Mouse (Mus musculus) T-cell, adult 66 days (primary cell): Measurements from ENCODE around the gene Mmp24. TPM values are rescaled to one million over a fixed set of nuclear protein-coding genes. Genes with fewer than 3 reads are reported as not detected.

Experiments used
- total RNA-seq, 2 experiments: library from RNA; stranded (reverse); gene quantifications; 3 replicates in 1 of 2; 4 replicates in 1 of 2; pipeline ENCODE4 v1.2.4; 2023

Gene Mmp24
- not detected for total RNA-seq

DNA sequence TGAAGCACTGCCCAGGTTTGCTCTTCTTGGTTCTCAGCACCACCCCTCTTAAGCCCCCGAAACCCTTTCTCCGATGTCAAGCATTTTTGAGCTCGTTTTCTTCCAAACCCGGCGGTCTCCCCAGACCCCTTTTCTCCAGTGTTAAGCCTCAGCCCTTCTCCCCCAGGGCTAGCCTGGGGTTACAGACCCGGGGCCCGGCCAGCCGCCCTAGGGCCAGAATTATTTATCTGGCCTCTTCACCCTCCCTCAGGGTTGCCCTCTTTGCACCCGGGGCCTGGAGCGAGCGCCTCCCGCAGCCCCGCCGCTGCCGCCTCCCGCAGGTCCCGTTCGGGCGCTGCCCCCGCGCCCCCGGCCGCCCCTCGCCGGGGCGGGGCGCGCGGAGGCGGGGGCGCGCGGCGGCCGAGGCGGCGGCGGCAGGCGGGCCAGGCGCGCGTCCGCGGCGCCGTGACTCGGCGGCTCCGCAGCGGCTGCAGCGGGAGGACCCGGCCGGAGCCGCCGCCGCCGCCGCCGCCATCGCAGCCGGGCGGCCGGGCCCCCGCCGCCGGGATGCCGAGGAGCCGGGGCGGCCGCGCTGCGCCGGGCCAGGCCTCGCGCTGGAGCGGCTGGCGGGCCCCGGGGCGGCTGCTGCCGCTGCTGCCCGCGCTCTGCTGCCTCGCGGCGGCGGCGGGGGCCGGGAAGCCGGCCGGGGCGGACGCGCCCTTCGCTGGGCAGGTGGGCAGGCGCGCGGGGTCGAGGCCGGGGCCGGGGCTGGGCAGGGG, at the start of gene Mmp24:
Gene Mmp24 (plus strand): TSS at position 416 of the 758 bp plus-strand sequence.

DNA sequence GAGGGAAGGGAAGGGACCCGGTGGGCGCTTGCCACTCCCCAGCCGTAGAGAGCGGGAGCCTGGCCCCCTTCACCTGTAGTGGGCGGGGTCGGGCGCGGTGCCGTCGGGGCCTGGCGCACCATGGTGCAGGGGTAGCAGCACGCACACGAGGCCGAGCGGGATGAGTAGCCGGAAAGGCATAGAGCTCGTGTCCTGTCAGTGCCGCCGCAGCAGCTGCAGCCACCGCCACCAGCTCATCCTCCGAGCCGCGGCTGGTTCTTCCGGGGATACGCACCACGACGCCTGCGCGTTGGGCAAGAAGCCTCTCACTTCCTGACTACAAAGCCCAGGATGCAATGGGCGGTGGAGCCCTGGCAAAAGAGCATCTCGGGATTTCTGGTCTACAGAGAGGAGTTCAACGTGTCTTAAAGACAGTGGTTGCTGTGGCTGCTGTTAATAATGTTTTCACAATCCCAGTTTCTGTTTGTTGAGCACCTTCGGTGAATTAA, 45.9 kb upstream of the Mmp24 start, which contains the start of gene Edem2:
Gene Edem2 (minus strand): TSS at position 318 of the 488 bp plus-strand sequence.

DNA sequence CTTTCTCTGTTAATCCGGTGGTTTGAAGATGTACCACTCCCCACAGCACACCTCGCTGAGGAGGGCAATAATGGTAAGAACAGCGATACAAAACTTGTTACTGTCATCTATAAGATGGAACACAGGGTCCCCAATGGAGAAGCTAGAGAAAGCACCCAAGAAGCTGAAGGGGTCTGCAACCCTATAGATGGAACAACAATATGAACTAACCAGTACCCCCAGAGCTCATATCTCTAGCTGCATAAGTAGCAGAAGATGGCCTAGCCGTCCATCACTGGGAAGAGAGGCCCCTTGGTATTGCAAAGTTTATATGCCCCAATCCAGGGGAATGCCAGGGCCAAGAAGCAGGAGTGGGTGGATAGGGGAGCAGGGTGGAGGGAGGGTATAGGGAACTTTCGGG, 39.4 kb upstream of the Mmp24 start, which contains the start of gene Gm17581:
Gene Gm17581 (minus strand): TSS at position 101 of the 400 bp plus-strand sequence.

DNA sequence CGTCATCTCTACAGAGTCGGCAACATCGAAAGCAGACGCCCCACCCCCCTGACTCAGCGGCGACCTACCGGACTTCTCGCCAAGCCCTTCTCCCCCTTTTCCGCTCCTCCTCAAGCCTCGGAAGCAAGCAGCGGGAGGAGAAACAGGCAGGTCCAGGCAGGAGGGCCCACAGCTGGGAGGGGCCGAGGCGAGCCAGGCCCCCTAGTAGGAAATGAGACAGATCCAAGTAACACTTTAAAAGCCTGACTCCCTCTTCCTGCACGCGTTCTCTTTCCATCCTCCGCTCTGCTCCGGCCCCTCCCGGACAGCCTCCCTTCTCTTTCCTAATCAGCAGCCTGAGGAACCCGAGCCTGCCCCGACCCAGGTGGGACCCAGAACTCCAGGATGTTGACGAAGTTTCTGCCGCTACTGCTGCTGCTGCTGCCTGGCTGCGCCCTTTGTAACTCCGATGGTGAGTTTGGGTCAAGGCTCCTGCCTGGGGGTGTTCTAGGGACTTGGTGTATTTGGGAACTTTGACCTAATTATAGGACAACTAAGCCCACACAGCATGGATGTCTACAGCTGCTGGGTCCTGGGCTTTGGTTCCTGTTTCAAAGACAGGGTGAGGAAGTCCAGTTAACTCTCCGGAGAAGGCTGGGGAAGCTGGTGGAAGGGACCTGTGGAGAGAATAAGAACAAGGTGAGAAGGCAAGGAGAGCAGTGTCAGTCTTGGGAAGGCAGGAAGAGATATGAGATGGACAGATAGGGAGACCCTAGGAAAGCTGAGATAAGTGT, 23.9 kb upstream of the Mmp24 start, which contains the start of gene Procr:
Gene Procr (plus strand): TSS at position 104 of the 773 bp plus-strand sequence.

DNA sequence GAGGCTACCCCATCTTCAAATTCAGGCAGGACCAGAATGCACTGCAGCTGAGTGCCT, 44.1 kb downstream of the Mmp24 start, which contains the start of gene BC029722:
Gene BC029722 (minus strand): TSS at position 35 of the 57 bp plus-strand sequence.

DNA sequence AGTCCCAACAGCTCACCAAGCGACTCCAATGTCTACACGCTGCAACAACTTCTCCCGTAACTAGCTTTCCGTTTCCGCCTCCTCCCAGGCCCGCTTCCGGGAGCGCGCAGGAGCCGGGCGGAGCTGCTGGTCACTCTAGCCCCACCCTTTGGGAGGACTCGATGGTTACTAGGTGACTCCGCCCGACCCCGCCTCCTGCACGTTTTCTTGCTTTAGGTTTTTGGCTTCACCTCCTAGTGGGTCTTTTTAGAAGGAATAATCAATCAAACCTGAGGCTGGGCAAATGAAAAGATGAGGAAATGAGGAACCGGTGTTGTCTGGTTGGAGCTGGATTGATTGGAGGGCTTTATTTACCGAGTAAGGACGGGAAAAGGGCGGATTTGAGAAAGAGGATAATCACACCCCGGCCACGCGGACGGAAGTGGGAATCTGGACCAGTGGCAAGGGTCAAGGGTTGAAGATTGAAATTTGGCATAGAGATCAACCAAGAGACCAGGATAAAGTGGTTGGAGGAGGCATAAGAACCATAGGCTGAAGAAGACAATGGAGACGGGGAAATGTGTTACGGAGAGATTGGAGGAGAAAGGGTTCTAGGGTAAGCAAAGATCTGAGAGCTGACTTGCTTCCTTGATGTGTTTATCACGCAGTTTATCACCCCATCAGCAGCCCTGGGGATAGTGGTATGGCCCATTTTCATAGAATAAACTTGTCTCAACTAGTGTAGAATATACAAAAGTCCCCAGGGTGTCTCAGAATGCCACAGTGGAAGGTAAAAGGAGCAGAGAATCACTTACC, 51.7 kb downstream of the Mmp24 start, which contains the start of gene Eif6:
Gene Eif6 (minus strand): TSS at position 296 of the 795 bp plus-strand sequence.

DNA sequence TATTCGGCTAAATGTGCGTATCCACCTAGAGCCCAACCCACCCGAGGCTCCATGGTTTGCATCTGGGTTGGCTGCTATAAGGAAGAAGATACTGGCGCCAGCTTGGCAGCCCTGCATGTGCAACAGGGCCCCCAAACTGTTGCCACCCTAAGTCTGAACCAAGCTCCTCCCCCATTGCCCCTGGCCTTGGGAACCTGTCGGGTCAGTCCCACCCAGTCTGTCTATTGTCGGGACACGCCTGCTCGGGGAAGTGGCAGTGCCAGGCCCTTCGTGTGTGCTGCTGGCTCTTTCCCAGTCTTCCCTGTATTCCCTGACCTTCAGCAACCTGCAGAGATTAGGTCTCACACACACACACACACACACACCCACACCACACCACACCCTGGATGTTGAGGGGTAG, 59.6 kb downstream of the Mmp24 start, which contains the start of gene Fam83c:
Gene Fam83c (minus strand): TSS at position 123 of the 400 bp plus-strand sequence.

Other genes with a start within 250 kb of the Mmp24 start
- gene Gss, start 182.5 kb upstream of the Mmp24 start, total RNA-seq = 10 to 100 TPM; 10.7 to 12.6 TPM
- gene Myh7b, start 164.1 kb upstream of the Mmp24 start, total RNA-seq = not detected
- 100 to 1,000 TPM; 206 to 223 TPM for gene Trpc4ap, start 83.0 kb upstream of the Mmp24 start, total RNA-seq
- gene Edem2, start 45.9 kb upstream of the Mmp24 start, total RNA-seq = 10 to 100 TPM; 33.0 to 33.1 TPM
- not detected for gene Gm17581, start 39.5 kb upstream of the Mmp24 start, total RNA-seq
- under 1 TPM in 1 of 2 experiments, not detected in 1; 0.67 TPM for gene Procr, start 24.2 kb upstream of the Mmp24 start, total RNA-seq
- 10 to 100 TPM; 24.3 to 24.6 TPM for gene BC029722, start 44.1 kb downstream of the Mmp24 start, total RNA-seq
- gene Eif6, start 51.6 kb downstream of the Mmp24 start, total RNA-seq = 100 to 1,000 TPM in 1 of 2 experiments, 10 to 100 TPM in 1; 98.6 to 120 TPM
- gene Fam83c, start 59.5 kb downstream of the Mmp24 start, total RNA-seq = under 1 TPM; 0.35 to 0.41 TPM
- gene Uqcc1, start 155.0 kb downstream of the Mmp24 start, total RNA-seq = 10 to 100 TPM; 38.5 to 53.1 TPM
- not detected for gene Gm15557, start 165.4 kb downstream of the Mmp24 start, total RNA-seq
- not detected for gene Gdf5, start 170.0 kb downstream of the Mmp24 start, total RNA-seq
- gene Cep250, start 181.1 kb downstream of the Mmp24 start, total RNA-seq = 10 to 100 TPM; 72.5 to 85.7 TPM
- gene 6430550D23Rik, start 232.6 kb downstream of the Mmp24 start, total RNA-seq = 1 to 10 TPM; 1.2 to 2.3 TPM
- gene Ergic3, start 232.7 kb downstream of the Mmp24 start, total RNA-seq = 10 to 100 TPM; 77.1 to 77.8 TPM